Mouse (Mus musculus) urinary bladder, postnatal 25 days (tissue): Measurements from ENCODE around the gene Ppm1b.

ENCODE experiments used
- DNase-seq: peaks from one replicate; pipeline ENCODE4 v3.0.0; 2022; ENCODE audit warnings: low spot score

Ppm1b gene

DNA sequence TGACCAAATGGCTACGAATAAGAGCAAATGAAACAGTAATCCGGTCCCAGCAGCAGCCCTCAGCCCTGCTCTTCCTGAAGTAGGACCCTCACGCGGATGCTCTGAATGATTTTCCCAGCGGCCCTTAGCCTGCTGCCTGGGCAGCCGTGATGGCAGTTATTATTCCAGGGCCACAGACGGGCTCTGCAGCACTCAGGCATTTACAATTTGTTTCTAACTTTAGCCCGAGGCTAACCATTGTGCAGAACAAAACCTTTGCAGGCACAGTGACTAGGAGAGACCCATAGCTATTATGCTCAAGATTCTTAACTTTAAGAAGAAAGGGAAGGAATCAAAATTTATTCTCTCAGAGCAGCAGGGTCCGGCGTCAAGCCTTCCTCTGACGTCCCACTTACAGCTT, 115.8 kb downstream of the Ppm1b start:
- no peak for DNase-seq

DNA sequence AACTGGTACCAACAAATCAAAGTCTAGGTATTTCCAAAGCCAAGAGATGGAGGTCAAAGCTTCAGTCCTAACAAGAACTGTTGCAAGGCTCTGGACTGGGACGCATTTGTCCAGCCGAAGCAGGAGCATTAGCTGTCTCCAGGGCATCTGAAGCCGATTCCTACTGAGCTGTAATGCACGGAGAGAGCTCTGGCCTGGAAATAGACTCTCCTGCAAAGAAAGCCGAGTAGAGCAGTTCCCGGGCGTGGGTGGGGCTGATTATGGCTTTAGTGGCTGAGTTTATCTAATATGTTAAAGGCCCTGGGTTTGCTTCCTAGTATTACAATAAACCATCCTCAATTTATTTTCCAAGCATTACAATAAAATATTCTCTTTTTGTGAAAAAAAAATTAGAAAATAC, 116.7 kb downstream of the Ppm1b start:
- DNase-seq, result no peak
